Mouse (Mus musculus) gastrocnemius, adult 18-20 months (tissue): Measurements from ENCODE around the gene Mast3. TPM values are rescaled to one million over a fixed set of nuclear protein-coding genes. Genes with fewer than 3 reads are reported as not detected.

Source experiments
- DNase-seq: peaks from one replicate; pipeline ENCODE4 v3.0.0; 2021; ENCODE audit warnings: low spot score
- total RNA-seq, 2 experiments: library from RNA; stranded (reverse); gene quantifications; 2 replicates each; pipeline ENCODE4 v1.2.3; 2021

Mast3 gene
- total RNA-seq, 2 experiments from 2014 or later: 2.7 TPM

- no peak for DNase-seq
Observed at GRCm38 (mm10) chr8:70763354-70763753, 41.5 kb downstream of the Mast3 start.

- DNase-seq: no peak
Observed at GRCm38 (mm10) chr8:70762118-70762517, 42.7 kb downstream of the Mast3 start.

GRCm38 (mm10) chr8:70760775-70761406 lies 44.0 kb downstream of the Mast3 start, which contains the start of gene Mpv17l2:
TSS of gene Mpv17l2 (minus strand) at chr8:70760946.
- DNase-seq: peak; percentile 98

GRCm38 (mm10) chr8:70760350-70760749 lies 44.5 kb downstream of the Mast3 start:
- DNase-seq: no peak

GRCm38 (mm10) chr8:70758616-70759561 lies 46.0 kb downstream of the Mast3 start:
- DNase-seq: no peak

- DNase-seq: no peak
Observed at GRCm38 (mm10) chr8:70758308-70758615, 46.6 kb downstream of the Mast3 start.

GRCm38 (mm10) chr8:70757523-70758307 lies 47.1 kb downstream of the Mast3 start:
- DNase-seq: no peak

- DNase-seq: no peak
Observed at GRCm38 (mm10) chr8:70756476-70757040, 48.3 kb downstream of the Mast3 start.

- no peak for DNase-seq
Observed at GRCm38 (mm10) chr8:70755661-70756475, 49.0 kb downstream of the Mast3 start.

GRCm38 (mm10) chr8:70754871-70755660 lies 49.8 kb downstream of the Mast3 start:
- no peak for DNase-seq

GRCm38 (mm10) chr8:70754043-70754870 lies 50.6 kb downstream of the Mast3 start, which contains the start of gene Rab3a:
TSS of gene Rab3a (plus strand) at chr8:70754679.
- DNase-seq: peak; percentile 98

- peak; percentile 95 for DNase-seq
Observed at GRCm38 (mm10) chr8:70753151-70753550, 51.7 kb downstream of the Mast3 start.

- peak; percentile 87 for DNase-seq
Observed at GRCm38 (mm10) chr8:70752000-70752764, 52.7 kb downstream of the Mast3 start.

GRCm38 (mm10) chr8:70750128-70750680 lies 54.6 kb downstream of the Mast3 start:
- no peak for DNase-seq

GRCm38 (mm10) chr8:70749097-70749674 lies 55.7 kb downstream of the Mast3 start:
- no peak for DNase-seq

GRCm38 (mm10) chr8:70748246-70749096 lies 56.4 kb downstream of the Mast3 start:
- DNase-seq: no peak
